Mouse (Mus musculus): Measurements from ENCODE around the gene Sp6.

DNA sequence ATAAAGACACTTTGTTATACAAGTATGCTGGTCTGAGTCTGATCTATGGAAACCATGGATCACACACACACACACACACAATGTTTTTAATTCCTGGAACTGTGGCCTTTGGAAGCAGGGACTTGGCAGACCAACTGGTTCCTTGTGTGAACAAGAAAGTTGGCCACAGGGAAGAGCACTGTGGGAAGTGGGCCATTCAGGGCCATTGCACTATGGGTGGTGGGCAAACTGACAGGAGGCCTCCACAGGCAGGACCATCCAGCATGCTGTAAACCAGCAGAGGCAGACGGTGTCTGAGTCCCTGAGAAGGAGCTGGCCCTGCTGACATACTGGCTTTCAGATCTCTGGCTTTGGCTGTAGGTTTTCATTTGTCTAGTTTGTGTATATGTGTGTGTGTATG lies 56.1 kb downstream of the Sp6 start:
- TF ChIP-seq CTCF (IDR thresholded peaks at IDR 0.05; ENCODE audit: insufficient read depth, low read length) (no peak), POLR2A (IDR thresholded peaks at IDR 0.05; ENCODE audit: borderline replicate concordance, extremely low read depth, low read depth, low read length) (no peak)
